Mouse (Mus musculus): ENCODE measurements around the gene Ubald1.

DNA sequence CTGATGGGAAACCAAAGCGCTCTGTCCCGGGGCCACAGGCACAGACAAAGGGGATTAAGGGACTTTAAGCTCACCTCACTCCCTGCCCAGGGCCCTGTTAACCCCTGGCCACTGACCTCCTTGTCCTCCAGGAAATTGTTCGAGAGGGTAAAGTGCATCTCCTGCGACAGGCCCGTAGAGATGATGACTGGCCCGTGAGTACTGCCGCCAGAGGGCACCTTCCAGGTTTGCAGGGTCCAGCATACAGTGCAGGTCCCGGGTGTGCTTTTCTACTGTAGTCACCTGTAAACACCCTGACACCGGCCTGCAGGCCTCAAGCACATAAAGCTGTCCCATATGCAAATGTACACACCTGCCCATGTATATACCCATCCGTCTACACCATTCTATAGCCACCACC lies 18.7 kb downstream of the Ubald1 start:
- TF ChIP-seq CTCF (IDR thresholded peaks at IDR 0.05; ENCODE audit: low read depth) (peak; percentile 28), EP300 (IDR thresholded peaks at IDR 0.05; ENCODE audit: low read depth) (no peak)

All from heart, postnatal 0 days (tissue).